Mouse (Mus musculus) left cerebral cortex, adult 2 months (tissue): Measurements from ENCODE around the gene Fnip2. TPM values are rescaled to one million over a fixed set of nuclear protein-coding genes. Genes with fewer than 3 reads are reported as not detected.
"Not testable (repeated sequence)": the region's sequence is repeated elsewhere in the genome, so short reads cannot be mapped to it uniquely, and the experiment has no call there.

ENCODE experiments used
- DNase-seq, 2 experiments: peaks; one replicate each; pipeline ENCODE4 v3.0.0; 2021 to 2022; ENCODE audit warnings: low spot score in 2 of 2, mixed read lengths in 1 of 2; ENCODE audit errors: extremely low spot score in 1 of 2
- H3K27ac ChIP-seq: fragments of 200-600 bp; 2 replicates; pipeline ENCODE4 v1.8.1; 2022
- H3K4me3 ChIP-seq: fragments of 200-600 bp; 2 replicates; pipeline ENCODE4 v1.8.1; 2022
- CTCF ChIP-seq: fragments of 200-600 bp; IDR thresholded peaks from 2 replicates; pipeline ENCODE4 v1.8.1; 2022; ENCODE audit warnings: antibody characterized with exemption, mild to moderate bottlenecking, moderate library complexity
- intact Hi-C: fragments of 180-260 bp; cut with DNase I; formaldehyde crosslinking; loops from one replicate; pipeline ENCODE4 v1.15.1; 2025
- total RNA-seq, 2 experiments: library from RNA; stranded (reverse); gene quantifications; 2 replicates each; pipeline ENCODE4 v1.2.3; 2021

Fnip2 gene
- total RNA-seq, 2 experiments from 2014 or later, result 17.7 to 20.2 TPM

DNA sequence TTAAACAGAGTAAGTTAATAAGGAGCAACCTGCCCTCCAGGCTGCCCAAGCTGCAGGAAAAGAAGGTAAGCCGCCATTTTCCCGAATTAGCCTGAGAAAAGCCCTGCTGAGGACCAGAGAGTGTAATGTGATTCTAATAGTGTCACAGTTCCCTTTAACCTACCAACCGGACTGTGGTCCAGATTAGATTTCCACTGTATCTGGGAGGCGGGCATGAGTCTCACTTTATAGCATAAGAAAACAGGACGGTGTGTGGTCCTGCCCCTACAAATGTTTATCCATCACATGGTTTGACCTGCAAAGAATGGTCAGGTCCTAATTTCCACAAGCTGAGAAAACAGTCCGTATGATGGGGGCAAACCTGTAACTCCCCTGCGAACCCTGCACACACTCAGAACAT is 118.2 kb downstream of the Fnip2 start:
- TF ChIP-seq CTCF, result no peak
- H3K27ac ChIP-seq, result no peak overlapping the region
- DNase-seq, result no peak
- intact Hi-C loops, result no loop called here
- H3K4me3 ChIP-seq, result no peak overlapping the region

DNA sequence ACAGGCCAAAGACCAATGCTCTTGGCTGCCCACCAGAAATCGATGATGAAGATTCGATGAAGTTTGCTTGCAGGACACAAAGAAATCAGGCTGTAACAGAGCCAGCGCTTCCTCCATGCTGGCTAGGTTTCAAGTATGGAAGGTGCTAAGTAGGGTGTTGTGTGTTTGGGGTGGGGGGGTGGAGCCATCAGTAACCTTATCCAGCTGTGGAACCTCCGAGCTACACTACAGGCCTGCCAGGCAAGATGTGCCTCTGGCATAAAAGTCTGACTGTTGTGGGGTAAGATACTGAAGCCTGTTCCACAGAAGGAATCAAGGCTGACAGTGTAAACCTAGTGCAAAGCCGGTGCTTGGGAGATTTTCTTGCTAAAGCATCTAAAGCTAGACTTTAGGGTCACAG is 119.2 kb downstream of the Fnip2 start:
- intact Hi-C loops, result no loop called here
- H3K4me3 ChIP-seq, result no peak overlapping the region
- no peak for TF ChIP-seq CTCF
- no peak overlapping the region for H3K27ac ChIP-seq
- no peak for DNase-seq

DNA sequence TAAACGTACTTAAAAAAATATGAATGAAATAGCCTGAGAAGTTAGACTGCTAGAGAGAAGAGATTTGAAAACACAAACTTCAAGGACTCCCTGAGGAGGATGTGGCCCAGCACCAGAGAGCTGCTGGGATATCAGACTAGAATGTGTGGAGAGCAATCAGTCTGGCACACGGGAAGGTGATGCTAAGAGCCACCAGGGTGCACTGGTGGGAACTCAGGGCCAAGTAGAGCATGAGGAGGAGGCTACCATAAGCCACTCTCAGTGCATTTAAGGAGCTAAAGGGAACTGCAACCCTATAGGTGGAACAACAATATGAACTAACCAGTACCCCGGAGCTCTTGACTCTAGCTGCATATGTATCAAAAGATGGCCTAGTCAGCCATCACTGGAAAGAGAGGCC is 120.9 kb downstream of the Fnip2 start:
- H3K27ac ChIP-seq, DNase-seq, H3K4me3 ChIP-seq, intact Hi-C loops: not testable (repeated sequence)

DNA sequence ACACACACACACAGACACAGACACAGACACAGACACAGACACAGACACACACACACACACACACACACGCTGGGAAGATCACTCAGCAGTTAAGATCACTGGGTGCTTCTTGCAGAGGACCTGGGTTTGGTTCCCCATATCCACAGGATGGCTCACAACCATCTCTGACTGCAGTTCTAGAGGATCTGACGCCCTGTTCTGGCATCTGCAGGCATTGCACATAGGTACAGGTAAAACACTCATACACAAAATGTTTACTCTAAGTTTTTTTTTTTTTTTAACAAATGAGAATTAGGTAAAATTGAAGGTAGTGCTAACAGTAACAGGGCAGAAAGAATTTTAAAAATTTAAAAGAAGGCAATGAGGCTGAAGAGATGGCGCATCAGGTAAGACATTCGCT is 121.5 kb downstream of the Fnip2 start:
- Histone ChIP-seq H3K4me3 (no peak overlapping the region), H3K27ac (no peak overlapping the region)
- peak; percentile 5; the same call in 1 of the 2 replicates for TF ChIP-seq CTCF
- intact Hi-C loops, result no loop called here
- no peak for DNase-seq

DNA sequence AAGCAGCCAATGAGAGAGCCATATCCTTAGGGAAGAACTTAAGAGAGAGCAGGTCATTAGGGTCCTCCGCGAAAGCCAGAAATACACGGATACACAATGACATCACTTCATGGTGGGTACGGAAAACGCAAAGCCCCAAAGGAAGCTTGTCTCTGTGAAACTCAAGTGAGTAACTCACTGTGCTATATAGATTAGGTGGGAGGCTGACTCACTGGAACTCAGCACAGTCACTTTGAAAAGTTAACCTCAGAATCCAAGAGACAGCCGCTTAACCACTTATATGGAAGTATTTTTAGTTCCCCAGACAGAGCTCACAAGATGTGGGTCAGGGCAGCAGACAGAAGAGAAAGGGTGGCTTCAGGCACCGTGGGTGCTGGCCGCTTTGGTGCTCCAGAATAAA is 122.6 kb downstream of the Fnip2 start:
- H3K4me3 ChIP-seq, result no peak overlapping the region
- no peak for DNase-seq
- no peak for TF ChIP-seq CTCF
- intact Hi-C loops, result no loop called here
- H3K27ac ChIP-seq, result peak overlapping the region; percentile 59; the same call in 1 of the 2 replicates

DNA sequence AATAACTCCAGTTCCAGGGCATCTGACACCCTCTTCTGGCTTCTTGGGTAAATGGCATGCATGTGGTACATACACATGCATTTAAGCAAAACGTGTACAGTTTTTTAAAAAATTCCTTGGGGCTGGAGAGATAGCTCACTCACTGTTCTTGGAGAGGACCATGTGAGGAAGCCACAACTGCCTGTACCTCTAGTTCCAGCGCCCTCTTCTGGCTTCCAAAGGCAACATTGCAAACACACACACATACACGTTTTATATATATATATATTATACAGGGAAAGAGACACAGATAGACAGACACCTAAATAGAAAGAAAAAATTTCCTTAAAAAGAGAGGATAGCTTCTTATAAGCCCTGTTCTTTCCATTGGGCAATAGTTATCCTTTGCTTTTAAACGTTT is 123.7 kb downstream of the Fnip2 start:
- intact Hi-C loops, result no loop called here
- no peak overlapping the region for H3K27ac ChIP-seq
- H3K4me3 ChIP-seq, result no peak overlapping the region
- TF ChIP-seq CTCF, result no peak
- DNase-seq, result no peak

DNA sequence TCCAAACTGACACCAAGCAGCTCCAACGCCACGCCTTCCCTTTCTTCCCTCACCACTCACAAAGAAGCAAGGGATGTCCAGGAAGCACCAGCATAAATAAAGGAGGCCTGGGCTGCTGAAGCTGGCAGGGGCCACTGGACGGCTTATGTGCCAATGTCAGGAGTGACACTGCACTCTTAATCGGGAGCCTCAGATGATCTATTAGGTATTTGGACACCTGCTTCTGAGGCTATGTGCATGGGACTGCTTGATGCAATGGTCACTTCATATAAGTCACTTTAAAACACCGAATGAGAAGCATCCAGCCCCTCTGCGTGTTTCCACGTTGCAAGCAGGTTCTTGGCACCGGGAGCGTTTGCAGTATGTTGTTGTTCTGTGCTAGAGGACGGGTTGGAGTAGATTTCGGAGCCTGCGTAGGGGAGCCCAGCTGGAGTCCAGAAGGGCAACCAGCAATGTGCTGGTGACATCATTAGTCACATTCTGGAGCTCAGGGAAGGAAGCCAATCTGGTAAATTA is 126.6 kb downstream of the Fnip2 start:
- H3K27ac ChIP-seq, result no peak overlapping the region
- no peak overlapping the region for H3K4me3 ChIP-seq
- intact Hi-C loops, result no loop called here

DNA sequence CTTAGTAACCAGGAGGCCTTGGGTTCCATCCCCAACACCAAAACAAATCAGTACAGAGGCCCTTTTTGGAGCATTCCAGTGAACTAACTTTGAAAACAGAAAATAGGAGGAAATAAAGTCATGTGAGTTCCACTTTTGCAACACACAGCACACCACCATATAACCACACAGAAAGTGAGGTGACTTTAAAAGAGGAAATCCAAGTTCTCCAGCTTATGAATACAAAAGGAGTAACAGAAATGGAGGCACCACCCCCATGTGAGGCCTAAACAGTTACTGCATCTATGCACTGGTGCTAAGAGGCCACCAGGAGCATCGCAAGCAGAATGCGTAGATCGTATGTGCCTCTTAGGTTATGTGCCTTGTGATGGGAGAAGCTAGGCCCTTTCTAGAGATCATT is 129.3 kb downstream of the Fnip2 start:
- intact Hi-C loops, result loop anchor here (5.0 kb wide), 2 partner anchors 216 to 421 kb away; no protein-coding TSS in a partner anchor
- Histone ChIP-seq H3K27ac (no peak overlapping the region), H3K4me3 (no peak overlapping the region)
- DNase-seq, result no peak
- no peak for TF ChIP-seq CTCF

More for the DNA sequence above, 126.6 kb downstream of the Fnip2 start:
- no peak for TF ChIP-seq CTCF
- DNase-seq, result peak; percentile 41 to 43

DNA sequence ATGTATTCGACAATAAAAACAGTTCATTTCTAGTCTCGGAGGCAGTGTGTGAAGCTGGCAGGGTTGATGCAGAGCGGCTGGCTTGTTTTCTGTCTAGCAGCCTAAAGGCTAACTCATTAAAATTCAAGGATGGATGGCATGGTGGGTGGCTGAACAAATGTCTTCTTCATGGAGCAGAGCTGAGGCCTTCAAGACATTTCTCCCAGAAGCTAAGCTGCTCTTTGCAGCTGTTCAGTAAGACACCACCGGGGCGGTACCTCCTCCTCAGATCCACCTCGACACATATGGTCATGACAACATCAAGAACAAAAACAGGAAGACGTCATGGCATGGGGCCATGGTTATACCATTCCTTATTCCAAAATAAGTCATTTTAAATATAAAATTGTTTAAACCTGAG is 131.4 kb downstream of the Fnip2 start:
- peak; percentile 60 to 73 for DNase-seq
- Histone ChIP-seq H3K4me3 (no peak overlapping the region), H3K27ac (peak overlapping the region; percentile 78)
- no peak; the same call in 1 of the 2 replicates for TF ChIP-seq CTCF
- intact Hi-C loops, result loop anchor here (1.0 to 5.0 kb wide), 5 partner anchors 39 to 419 kb away; no protein-coding TSS in a partner anchor

DNA sequence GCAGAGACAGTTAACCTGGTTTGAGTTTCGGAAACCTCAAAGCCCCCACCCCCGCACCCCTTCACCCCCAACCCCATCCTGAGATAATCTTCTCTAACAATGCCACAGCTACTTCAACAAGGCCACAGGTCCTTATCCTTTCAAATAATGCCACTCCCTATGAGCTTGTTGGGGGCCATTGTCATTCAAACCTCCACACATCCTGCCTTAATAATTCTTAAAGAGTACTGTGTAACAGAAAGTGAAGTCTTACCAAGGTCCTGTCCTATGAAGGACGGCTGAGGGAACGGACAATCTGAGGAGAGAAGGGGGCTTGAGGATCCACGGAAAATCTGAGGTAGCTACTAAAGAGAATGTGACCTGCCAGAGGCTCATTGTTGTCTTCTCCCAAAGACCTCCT is 132.6 kb downstream of the Fnip2 start:
- intact Hi-C loops, result loop anchor here (5.0 kb wide), 2 partner anchors 213 to 418 kb away; no protein-coding TSS in a partner anchor
- DNase-seq, result no peak
- H3K4me3 ChIP-seq, result no peak overlapping the region
- TF ChIP-seq CTCF, result no peak
- H3K27ac ChIP-seq, result no peak overlapping the region

DNA sequence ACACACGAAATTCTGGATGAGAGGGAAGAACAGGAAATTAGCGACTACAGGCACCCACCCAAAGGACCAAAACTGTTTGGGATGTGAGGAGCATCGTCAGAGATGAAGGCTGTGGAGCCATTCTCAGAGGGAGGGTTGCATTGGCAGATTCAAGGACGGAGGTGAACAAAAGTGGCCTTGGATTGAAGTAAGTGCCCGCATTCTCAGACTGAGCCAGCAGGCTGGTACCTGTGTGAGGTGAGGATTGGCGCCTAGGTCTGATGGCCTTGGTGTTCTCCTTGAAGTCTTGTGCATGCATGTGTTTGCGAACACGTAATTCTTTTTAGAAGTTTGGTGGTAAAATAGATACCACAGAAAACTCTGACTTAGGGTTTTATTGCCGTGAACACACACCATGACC is 133.2 kb downstream of the Fnip2 start:
- no peak for TF ChIP-seq CTCF
- intact Hi-C loops, result no loop called here
- Histone ChIP-seq H3K27ac (no peak overlapping the region), H3K4me3 (no peak overlapping the region)
- DNase-seq, result no peak

DNA sequence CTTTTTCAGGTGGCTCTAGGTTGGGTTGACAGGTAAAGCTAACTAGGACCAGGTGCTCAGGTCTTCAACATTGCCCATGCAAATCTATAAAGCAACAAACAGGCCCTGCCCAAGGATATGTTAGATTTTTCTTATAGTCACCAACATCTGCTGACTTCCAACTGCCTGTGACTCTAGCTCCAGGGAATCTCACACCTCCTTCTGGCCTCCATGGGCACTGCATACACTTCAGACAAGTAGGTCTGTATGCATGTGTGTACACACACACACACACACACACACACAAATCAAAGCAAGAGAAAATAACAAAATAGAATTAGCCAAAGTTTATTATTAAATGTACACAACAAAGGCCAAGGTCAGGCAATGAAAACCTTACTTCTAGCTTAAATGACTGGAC is 134.0 kb downstream of the Fnip2 start:
- no peak overlapping the region for H3K4me3 ChIP-seq
- H3K27ac ChIP-seq, result no peak overlapping the region
- no peak for DNase-seq
- peak; percentile 39 for TF ChIP-seq CTCF
- intact Hi-C loops, result no loop called here

DNA sequence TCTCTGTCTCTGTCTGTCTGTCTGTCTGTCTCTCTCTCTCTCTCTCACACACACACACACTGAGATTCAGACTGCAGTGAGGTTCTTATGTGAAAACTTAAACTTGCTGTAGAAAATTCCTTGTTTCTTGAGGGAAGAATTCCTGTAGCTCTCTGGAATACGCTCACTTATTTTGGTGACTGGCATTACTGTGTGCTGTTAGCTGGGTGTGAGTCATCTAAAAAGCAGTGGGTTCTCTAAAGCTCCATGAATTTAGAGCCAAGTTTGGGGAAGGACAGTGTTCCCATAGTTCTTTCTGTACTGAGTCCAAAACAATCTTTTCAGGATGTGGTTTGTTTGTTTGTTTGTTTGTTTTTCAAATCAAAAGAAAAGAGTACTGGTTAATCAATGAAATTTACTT is 142.2 kb downstream of the Fnip2 start:
- no peak overlapping the region for H3K27ac ChIP-seq
- intact Hi-C loops, result no loop called here
- TF ChIP-seq CTCF, result no peak
- H3K4me3 ChIP-seq, result no peak overlapping the region
- DNase-seq, result no peak
